Mouse (Mus musculus) gastrocnemius, postnatal 14 days (tissue): ENCODE data around the gene Cdc37l1. TPM values are rescaled to one million over a fixed set of nuclear protein-coding genes. Genes with fewer than 3 reads are reported as not detected.

Experiments used
- DNase-seq: peaks from one replicate; pipeline ENCODE4 v3.0.0; 2021; ENCODE audit warnings: mixed read lengths
- intact Hi-C: fragments of 180-260 bp; cut with DNase I; formaldehyde crosslinking; loops from one replicate; pipeline ENCODE4 v1.15.1; 2025; ENCODE audit warnings: low total_unique reads
- long read RNA-seq, 2 experiments: library from polyadenylated mRNA; stranded (forward); transcript quantifications; one replicate each; pipeline ENCODE4 v2.0.0; 2021
- total RNA-seq, 2 experiments: library from RNA; stranded (reverse); gene quantifications; 2 replicates each; pipeline ENCODE4 v1.2.3; 2021

Cdc37l1 gene
- 10 to 100 TPM; 26.6 to 33.8 TPM for total RNA-seq
- long read RNA-seq, experiment 1, full-length matches to known transcripts = 36 of 47 reads
- long read RNA-seq, experiment 1, partial matches to known transcripts = 1 of 47 reads
- long read RNA-seq, experiment 1, other reads (novel, unspliced or antisense) = 10 of 47 reads
- long read RNA-seq, experiment 2, full-length matches to known transcripts = 46 of 54 reads
- long read RNA-seq, experiment 2, partial matches to known transcripts = 0 of 54 reads
- long read RNA-seq, experiment 2, other reads (novel, unspliced or antisense) = 8 of 54 reads

DNA sequence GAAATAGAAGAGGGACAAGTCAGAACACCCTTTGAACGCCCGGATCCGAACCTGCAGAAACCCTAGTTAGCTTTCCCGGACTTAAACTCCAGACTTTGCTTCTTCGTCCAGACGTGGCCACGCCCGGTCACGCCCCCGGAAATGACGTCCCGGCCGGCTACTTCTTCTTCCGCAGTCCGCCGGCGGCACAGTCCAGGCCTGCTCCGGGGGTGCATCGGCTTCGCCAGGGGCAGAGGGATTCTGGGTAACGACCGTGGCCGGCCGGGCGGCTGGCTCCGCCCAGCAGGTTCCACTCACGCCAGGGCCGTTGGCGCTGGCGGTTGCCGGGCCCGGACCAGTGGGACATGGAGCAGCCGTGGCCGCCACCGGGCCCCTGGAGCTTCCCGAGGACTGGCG is at the start of gene Cdc37l1:
Gene Cdc37l1 (plus strand): TSS at position 159 of the 396 bp plus-strand sequence.
- intact Hi-C loops = loop anchor here (10.0 kb wide), 1 partner anchor 55 kb away; the partner anchor contains the start of gene Ak3
- peak; percentile 99 for DNase-seq

DNA sequence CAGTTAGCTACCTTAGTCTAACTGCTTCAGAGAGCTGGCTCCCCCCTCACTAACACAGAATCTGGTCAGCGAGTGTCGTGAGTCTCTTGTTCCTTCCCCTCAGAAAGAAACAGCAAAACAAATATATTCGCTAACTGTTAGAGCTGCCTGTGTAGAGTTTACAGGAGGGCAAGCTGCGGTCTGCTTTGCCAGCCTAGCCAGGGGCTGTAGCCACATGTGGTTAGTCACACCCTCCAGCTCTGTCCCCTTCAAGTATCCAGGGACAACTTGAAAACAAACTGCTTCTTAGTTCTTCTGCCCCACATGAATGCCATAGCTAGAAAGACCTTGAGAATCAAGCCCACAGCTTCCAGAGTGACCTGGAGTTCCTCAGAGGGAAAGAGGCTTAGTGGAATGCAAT is 48.9 kb upstream of the Cdc37l1 start:
- intact Hi-C loops = no loop called here
- no peak for DNase-seq

DNA sequence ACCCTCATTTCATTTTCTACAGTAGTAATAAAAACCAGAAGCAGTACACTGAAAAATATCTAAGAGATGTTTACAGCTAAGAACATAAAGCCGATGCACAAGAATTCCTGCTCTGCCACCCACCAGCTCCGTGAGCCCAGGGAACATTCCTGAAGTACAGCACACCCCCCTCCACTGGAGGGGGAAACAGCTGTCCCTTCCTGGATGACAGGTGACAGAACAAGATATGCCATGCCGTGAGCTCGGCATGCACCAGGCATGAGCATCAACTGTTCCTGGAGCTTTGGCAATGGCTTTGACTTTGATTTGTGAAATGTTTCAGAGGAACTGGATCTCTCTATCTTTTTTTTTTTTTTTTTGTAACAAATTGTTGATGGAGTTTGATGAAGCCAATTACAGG is 43.4 kb upstream of the Cdc37l1 start:
- intact Hi-C loops = no loop called here
- no peak for DNase-seq

DNA sequence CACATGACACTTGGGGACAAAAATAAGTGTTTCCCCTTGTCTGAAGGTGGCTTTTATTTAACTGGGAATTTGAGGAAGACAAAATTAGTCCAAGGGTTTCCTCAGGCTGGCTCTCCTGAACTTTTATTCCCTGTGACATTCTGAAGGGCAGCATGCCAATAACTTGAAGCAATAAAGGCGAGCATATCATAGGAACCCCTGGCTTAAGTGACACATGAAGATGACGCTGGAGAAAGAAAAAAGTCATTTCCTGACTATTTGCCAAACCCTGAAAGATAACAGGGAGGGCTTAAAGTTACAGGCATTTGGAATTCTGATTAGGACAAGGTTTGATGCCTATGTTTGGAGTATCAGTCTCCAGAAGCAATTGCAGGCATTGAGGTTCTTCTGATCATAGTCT is 42.8 kb upstream of the Cdc37l1 start:
- intact Hi-C loops = no loop called here
- no peak for DNase-seq

DNA sequence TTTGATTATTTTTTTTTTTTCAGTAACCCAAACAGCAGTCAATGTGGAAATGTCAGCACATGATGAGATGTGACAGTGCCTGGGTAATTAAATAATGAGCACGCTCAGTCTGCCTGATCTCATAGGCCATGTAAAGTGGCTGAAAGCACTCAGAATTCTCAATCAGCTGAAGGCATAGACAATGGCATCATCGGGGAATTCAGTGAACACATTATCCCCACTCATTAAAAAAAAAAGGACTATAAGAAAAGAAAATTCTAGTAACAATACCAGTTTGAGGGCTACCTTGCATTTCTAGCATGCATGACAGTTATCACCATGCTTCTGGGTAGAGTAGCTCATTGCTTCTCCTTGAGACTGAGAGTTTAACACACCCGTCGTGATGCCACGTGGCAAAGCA is 38.9 kb upstream of the Cdc37l1 start:
- intact Hi-C loops = no loop called here
- DNase-seq = no peak

DNA sequence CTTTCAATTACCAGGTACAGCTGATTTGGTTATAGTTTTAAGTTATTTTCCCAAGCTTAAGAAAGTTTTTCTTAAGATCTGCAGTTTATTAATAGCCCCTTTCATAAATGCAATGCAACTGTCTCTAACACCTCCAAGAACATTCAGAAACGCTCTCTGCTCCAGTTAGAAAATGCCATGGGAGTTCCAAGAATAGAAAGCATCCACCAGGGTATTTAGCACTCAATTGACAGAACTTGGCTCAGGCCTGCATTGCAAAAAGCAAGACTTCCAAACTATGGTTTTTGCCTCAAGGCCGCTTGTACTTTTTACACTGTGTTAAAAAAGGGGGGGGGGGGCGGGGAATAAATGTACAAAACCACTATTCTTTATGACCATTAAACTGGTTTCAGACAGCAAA is 27.0 kb upstream of the Cdc37l1 start:
- no peak for DNase-seq
- intact Hi-C loops = no loop called here

DNA sequence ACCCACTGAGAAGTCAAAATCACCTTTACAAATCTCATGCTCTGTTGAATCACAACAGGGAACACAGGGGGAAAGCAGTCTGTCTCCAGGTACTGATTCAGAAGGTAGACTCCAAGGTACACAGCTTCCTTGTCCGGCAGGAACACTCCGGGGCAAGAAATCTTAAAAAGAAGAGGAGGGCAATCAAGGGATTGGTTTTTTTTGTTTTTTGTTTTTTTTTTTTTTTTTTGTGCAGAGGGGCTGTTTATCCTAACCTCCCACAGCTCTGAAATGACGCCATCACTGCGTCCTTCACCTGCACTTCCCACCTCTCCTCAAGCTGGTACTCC is 26.7 kb upstream of the Cdc37l1 start:
- intact Hi-C loops = no loop called here
- DNase-seq = no peak

DNA sequence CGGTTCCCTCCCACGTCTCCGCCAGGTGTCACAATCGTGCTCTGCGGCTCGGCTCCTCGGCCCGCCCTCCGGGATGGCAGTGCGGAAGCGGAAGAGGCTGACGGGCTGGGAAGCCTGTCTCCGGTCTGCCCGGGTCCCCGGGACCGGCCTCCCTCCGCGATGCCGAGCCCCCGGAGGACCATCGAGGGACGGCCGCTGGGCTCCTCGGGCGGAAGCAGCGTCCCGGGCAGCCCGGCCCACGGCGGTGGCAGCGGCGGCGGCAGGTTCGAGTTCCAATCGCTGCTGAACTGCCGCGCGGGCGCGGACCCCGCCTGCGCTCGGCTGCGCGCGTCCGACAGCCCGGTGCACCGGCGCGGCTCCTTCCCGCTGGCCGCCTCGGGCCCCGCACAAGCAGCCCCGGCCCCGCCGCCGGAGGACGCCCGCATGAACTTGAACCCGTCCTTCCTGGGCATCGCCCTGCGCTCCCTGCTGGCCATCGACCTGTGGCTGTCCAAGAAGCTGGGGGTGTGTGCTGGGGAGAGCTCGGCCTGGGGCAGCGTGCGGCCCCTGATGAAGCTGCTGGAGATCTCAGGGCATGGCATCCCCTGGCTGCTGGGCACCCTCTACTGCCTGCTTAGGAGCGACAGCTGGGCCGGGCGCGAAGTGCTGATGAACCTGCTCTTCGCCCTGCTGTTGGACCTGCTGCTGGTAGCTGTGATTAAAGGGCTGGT is 26.2 kb upstream of the Cdc37l1 start, which contains the start of gene Plpp6:
Gene Plpp6 (plus strand): TSS at position 112 of the 710 bp plus-strand sequence.
- DNase-seq = peak; percentile 78
- intact Hi-C loops = no loop called here

DNA sequence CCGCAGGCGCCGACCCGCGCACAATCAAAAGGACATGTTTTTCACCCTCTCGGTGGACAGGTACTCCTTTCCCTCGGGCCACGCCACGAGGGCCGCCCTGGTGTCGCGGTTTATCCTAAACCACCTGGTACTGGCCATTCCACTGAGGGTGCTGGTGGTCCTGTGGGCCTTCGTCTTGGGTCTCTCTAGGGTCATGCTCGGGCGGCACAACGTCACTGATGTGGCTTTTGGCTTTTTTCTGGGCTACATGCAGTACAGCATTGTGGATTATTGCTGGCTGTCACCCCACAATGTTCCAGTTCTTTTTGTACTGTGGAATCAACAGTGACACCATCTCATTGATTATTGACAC is 25.6 kb upstream of the Cdc37l1 start:
- DNase-seq = no peak
- intact Hi-C loops = no loop called here

DNA sequence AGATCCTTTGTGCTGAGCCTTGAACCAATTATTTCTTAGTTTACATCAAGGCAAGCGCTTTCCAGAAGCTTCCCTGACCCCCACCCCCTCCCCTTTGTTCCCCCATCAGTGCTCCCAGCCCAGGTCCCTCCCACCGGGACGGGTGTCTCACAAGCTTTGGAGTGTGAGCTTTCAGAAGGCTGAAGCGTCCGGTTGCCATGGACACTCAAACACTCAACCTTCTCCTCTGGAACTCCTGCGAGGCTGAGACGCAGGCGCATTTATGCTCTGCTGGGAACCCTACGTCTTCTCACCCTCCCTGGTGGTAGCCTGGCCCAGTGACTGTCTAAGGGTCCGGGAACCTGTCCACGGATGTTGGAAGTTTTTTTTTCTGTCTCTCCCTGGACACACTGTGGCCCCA is 22.5 kb upstream of the Cdc37l1 start, which contains the start of gene 4430402I18Rik:
Gene 4430402I18Rik (minus strand): TSS at position 149 of the 400 bp plus-strand sequence.
- intact Hi-C loops = no loop called here

DNA sequence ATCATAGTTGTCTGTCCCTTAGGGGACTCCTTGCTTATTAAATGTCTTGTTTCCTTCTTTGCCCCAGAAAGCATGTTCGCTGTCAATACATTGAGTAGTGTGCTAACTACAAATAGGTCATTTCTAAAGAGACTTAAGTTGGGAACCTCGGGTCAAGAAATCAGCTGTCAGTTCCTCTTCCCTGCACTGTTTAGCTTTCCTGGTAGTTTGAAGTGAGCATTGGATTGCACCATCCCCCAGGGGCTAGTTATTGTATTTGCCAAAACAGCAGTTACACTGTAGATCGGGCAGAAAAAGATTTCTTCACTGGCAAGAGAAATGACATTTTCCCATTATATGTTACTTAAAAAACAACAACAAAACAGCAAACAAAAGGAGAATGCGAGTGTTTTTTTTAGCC is 22.0 kb upstream of the Cdc37l1 start:
- DNase-seq = no peak
- intact Hi-C loops = no loop called here

More for the DNA sequence above, 22.5 kb upstream of the Cdc37l1 start, which contains the start of gene 4430402I18Rik:
- DNase-seq = no peak

DNA sequence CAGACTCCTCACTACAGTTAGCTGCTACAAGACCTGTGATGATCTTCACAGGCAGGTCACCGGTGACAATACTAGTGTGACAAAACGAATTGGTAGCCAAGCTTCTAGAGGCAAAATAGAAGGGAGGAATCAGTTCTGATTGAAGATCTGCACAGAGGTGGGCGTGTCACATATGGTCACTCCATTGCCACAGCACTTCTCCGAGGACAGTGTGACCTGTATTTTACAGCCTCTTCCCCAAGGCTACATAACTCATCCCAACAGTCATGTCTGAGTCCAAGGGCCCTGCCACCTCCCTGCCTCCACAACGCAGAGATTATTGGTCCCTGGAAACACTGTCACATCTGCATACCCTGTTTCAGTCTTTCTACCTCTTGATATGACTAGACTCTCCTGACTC is 20.9 kb upstream of the Cdc37l1 start:
- intact Hi-C loops = no loop called here

DNA sequence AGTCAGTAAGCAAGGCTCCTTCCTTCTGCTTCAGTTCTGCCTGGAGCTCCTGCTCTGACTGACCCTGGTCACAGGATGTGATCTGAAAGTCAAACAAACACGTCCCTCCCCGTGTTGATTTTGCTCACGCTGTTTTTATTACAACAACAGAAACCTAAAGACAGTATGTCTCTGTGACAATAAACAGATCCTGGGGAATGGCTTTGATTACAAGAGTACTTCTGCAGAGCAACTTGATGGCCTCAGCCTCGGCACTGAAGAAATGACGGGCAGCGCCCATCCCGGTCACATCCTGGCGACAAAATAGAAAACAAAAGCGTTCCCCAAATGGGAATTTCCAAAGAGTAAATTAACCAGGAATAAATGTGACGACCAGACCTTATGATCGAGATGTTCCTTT is 19.9 kb upstream of the Cdc37l1 start:
- no peak for DNase-seq
- intact Hi-C loops = loop anchor here (10.0 kb wide), 1 partner anchor 285 kb away; the partner anchor contains the start of gene Jak2

More for the DNA sequence above, 20.9 kb upstream of the Cdc37l1 start:
- DNase-seq = no peak

DNA sequence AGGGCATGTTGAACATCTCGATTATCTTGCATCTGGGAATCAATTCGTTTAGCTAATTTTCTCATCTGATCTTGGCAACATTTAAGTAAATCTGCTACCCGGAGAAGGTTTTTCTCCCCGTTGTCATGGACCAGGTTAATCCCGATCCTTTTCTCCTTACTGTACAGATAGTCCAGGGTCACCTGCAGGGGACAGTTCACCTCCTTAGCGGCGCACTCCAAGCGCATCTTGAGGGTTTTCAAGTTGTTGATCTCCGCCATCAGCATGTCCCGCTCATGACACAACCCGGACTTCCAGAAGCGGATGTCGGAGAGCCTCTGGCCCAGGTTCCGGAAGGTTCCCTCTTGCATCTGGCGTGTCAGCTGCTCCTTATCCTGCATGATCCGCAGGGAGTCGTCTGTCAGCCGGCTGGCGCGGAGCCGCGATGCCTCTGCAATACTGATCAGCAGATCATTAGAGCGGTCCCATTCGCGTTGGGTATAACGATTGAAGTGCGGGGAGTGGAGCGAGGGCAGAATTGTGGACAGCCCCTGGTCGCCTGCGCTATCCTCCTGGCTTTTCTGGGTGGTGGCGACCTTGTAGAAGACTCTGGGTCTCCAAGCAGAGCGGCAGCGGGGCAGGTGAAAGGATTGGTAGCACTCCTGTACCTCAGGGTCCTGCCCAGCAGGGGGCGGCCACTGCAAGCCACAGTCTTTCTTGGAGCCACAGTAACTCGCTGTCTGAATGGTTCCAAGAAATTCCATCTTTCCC is 15.1 kb upstream of the Cdc37l1 start:
- intact Hi-C loops = loop anchor here (5.0 to 10.0 kb wide), 2 partner anchors 280 to 382 kb away; partner anchors contain the start of gene Jak2

DNA sequence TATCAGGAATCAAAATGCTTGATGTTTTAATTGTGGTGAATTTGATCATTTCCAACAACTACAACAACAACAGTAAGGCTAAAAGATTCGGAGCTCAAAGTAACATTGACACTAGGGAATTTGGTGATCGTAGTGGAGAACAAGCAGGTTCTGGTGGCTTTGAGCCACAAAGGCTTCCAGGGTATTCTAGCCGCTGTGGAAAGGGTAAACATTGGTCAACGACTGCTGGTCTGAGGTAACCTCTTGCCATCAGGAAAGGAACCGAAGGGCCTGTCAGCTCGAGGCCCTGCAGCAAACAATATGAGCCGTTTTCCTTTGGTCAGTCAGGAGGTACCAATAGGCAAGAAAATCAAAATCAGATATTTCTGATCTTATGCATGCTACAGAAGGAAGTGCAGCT is 7.5 kb upstream of the Cdc37l1 start:
- DNase-seq = no peak
- intact Hi-C loops = no loop called here

More for the DNA sequence above, 15.1 kb upstream of the Cdc37l1 start:
- peak; percentile 78 for DNase-seq

DNA sequence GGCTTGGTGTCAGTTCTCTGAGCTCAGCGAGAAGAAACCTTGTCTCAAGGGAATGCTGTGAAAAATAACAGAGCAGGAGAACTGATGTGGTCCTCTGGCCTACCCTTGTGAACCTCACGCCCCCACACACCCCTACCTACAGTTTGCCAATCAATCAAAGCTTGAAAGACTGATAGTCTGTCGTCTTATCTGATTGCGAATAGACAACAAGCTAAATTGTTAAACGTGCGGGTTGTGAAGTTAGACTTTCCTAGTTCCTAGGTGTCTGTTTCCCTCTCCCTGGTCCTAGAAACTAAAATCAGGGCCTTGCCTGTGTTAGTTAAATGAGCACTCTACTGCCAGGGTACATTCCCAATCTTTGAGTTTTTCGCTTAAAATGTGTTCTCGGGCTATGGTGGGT is 637 bp upstream of the Cdc37l1 start:
- DNase-seq = no peak
- intact Hi-C loops = no loop called here

DNA sequence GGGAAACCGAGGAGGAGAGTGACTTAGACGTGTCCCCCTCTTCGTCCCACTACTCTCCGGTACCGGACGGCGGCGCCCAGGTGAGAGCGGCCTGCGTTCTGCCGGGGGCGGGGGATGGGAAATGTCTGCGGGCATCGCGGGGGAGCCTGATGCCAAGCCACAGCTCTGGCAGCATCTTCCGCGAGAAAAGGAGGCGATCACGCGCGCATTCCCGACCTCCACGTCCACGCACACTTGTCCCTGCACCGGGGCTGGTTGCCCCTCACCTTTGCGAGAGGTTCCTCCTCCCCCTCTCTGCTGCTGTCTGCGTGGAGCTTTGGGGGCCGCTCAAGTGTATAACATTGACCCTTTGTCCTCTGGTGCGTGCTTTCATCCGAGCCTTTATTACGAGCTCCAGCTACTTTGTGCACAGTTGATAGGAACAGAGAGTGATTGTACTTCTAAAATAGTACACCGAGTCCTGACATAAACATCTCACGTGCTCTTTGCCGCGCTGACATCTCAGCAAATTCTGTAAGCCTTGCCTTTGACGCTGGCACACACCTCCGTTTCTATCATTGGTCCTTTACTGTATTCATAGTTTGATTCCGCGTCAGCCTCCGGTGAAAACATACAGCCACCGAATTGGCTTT is 554 bp downstream of the Cdc37l1 start:
- intact Hi-C loops = loop anchor here (10.0 kb wide), 1 partner anchor 54 kb away; the partner anchor contains the start of gene Ak3
- DNase-seq = no peak

DNA sequence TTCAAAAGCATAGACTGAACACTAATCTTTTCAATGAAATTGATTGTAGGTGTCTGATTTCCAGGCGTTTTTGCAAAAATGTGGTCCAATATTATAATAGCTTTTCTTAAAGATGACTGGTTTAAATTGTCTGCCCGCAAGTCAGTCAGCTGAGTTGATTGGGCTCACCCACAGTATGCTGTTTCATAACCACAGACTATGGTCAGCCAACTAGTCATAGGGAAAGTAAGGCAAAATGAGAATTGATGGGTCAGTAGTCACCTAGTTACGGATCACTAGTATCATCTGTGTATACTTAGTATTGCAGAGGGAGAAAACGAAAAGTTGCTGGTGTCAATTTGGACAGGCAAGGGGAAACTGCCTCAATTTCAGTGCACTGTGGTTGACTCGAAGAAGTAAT is 1.2 kb downstream of the Cdc37l1 start:
- intact Hi-C loops = loop anchor here (10.0 kb wide), 1 partner anchor 53 kb away; the partner anchor contains the start of gene Ak3
- DNase-seq = no peak

DNA sequence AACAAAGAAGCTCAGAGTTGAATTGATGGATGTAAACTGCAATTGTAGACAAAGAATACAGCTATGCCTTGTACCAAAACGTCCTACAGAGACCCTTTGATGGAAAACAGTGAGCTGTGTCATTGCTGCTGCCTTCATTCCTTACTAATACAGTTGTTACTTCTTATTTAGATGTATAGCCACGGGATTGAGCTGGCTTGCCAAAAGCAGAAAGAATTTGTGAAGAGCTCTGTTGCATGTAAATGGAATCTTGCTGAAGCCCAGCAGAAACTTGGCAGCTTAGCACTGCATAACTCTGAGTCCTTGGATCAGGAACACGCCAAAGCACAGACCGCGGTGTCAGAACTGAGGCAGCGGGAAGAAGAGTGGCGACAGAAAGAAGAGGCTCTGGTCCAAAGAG is 4.7 kb downstream of the Cdc37l1 start:
- intact Hi-C loops = loop anchor here (10.0 kb wide), 1 partner anchor 50 kb away; the partner anchor contains the start of gene Ak3
- DNase-seq = no peak

DNA sequence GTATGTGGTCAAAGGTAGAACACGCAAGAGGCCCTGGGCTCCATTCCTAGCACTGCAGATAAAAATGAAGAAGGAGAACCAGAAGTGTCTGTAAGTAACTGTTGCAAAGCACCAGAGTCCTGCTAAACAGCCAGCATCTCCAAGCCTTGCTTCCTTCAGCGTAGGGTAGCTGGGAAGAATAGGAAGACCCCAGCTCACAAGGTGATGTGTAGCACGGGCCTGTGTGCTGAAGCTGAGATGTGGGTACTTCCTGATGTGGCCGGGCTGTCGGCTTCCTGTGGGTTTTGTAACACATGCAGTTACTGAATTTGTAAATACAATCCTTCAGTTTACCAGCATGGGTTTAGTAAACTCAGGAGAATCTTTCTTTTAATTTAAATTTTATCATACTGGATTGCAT is 5.2 kb downstream of the Cdc37l1 start:
- intact Hi-C loops = loop anchor here (10.0 kb wide), 1 partner anchor 49 kb away; the partner anchor contains the start of gene Ak3
- no peak for DNase-seq
